Mouse (Mus musculus) cerebellum, adult 2 months (tissue): Measurements from ENCODE around the gene Spata31d1b. TPM values are rescaled to one million over a fixed set of nuclear protein-coding genes. Genes with fewer than 3 reads are reported as not detected.

Source experiments
- DNase-seq, 2 experiments: peaks; one replicate each; pipeline ENCODE4 v3.0.0; 2021
- H3K27ac ChIP-seq: fragments of 200-500 bp; 2 replicates; pipeline ENCODE4 v1.5.1; 2012; ENCODE audit warnings: low read length, control low read depth, inconsistent platforms; ENCODE audit not compliant: insufficient read depth
- H3K27me3 ChIP-seq: fragments of 200-500 bp; 2 replicates; pipeline ENCODE4 v1.6.1; 2012; ENCODE audit warnings: inconsistent platforms, mild to moderate bottlenecking, low read length, moderate library complexity; ENCODE audit not compliant: control insufficient read depth, insufficient read depth
- H3K4me1 ChIP-seq: fragments of 200-500 bp; 2 replicates; pipeline ENCODE4 v1.6.1; 2011; ENCODE audit warnings: low read length; ENCODE audit not compliant: control insufficient read depth, insufficient read depth
- H3K4me3 ChIP-seq: fragments of 200-500 bp; replicated peaks from 2 replicates; pipeline ENCODE3; 2011; ENCODE audit warnings: mild to moderate bottlenecking, low read depth, low read length, control low read depth; ENCODE audit not compliant: insufficient read depth
- CTCF ChIP-seq: fragments of 200-500 bp; IDR thresholded peaks from 2 replicates; pipeline ENCODE4 v1.5.1; 2011; ENCODE audit warnings: low read depth, mild to moderate bottlenecking, control low read depth, low read length, moderate library complexity, borderline replicate concordance; ENCODE audit not compliant: insufficient read depth
- POLR2A ChIP-seq: fragments of 200-500 bp; IDR thresholded peaks from 2 replicates; pipeline ENCODE4 v1.6.1; 2011; ENCODE audit warnings: low read length, control low read depth, borderline replicate concordance; ENCODE audit not compliant: insufficient read depth
- WGBS: fragments of 180-500 bp; shearing (Covaris S2); methylation state at CpG from one replicate; pipeline ENCODE4 v1.1.7; 2018; 5-methylcytosine and 5-hydroxymethylcytosine counted together
- polyA plus RNA-seq: library from polyadenylated mRNA; depleted of rRNA; stranded (reverse); fragments of >200 nt; gene quantifications from 2 replicates; pipeline ENCODE4 v1.2.3, GENCODE M21; 2012

Gene Spata31d1b
- polyA plus RNA-seq, 1 experiment = not detected

GRCm38 (mm10) chr13:59674215-59674614 lies 37.9 kb upstream of the Spata31d1b start:
- Histone ChIP-seq H3K4me1 (peaks cover 11% of the 10 kb centered on the region; the same call in 1 of the 2 replicates), H3K27me3 (no peaks in the 10 kb centered on the region), H3K4me3 (peak overlapping the region; percentile 72), H3K27ac (peak overlapping the region; percentile 83)
- peak in 1 of 2 experiments; percentile 37 for DNase-seq
- WGBS = 9% methylated on average over 3 of the region's 3 CpGs
- no peak for TF ChIP-seq POLR2A
- TF ChIP-seq CTCF = no peak

GRCm38 (mm10) chr13:59674761-59675150 lies 37.3 kb upstream of the Spata31d1b start:
- DNase-seq = peak; percentile 56 to 63
- no peaks in the 10 kb centered on the region for H3K27me3 ChIP-seq
- H3K4me1 ChIP-seq = peaks cover 11% of the 10 kb centered on the region; the same call in 1 of the 2 replicates
- TF ChIP-seq POLR2A = no peak
- TF ChIP-seq CTCF = no peak
- H3K4me3 ChIP-seq = peak overlapping the region; percentile 72
- peak overlapping the region; percentile 71; the same call in 1 of the 2 replicates for H3K27ac ChIP-seq
- 3% methylated on average over 13 of the region's 13 CpGs for WGBS

GRCm38 (mm10) chr13:59675151-59676011 lies 36.7 kb upstream of the Spata31d1b start, which contains the start of gene Golm1:
TSS of gene Golm1 (minus strand) at chr13:59675811.
- peak; percentile 73 for DNase-seq
- TF ChIP-seq POLR2A (peak; percentile 55; the same call in 1 of the 2 replicates), CTCF (no peak)
- Histone ChIP-seq H3K27ac (peak within 1 kb of the TSS; percentile 71), H3K27me3 (no peaks in the 10 kb centered on the region), H3K4me1 (peaks cover 11% of the 10 kb centered on the region; the same call in 1 of the 2 replicates), H3K4me3 (peak within 1 kb of the TSS; percentile 72)
- WGBS = 1% methylated on average over 60 of the region's 61 CpGs

- peaks cover 11% of the 10 kb centered on the region; the same call in 1 of the 2 replicates for H3K4me1 ChIP-seq
- TF ChIP-seq CTCF (no peak), POLR2A (no peak)
Measured at GRCm38 (mm10) chr13:59676316-59677229, 35.5 kb upstream of the Spata31d1b start.

GRCm38 (mm10) chr13:59679306-59679705 lies 32.8 kb upstream of the Spata31d1b start:
- H3K4me3 ChIP-seq = no peak overlapping the region
- TF ChIP-seq POLR2A (no peak), CTCF (no peak)
- 71% methylated on average over 4 of the region's 4 CpGs for WGBS
- H3K27me3 ChIP-seq = no peaks in the 10 kb centered on the region
- DNase-seq = no peak
- H3K27ac ChIP-seq = no peak overlapping the region
- H3K4me1 ChIP-seq = no peaks in the 10 kb centered on the region; the same call in 1 of the 2 replicates

More at GRCm38 (mm10) chr13:59676316-59677229, 35.5 kb upstream of the Spata31d1b start:
- no peak for DNase-seq
- H3K27me3 ChIP-seq = no peaks in the 10 kb centered on the region
- H3K27ac ChIP-seq = no peak overlapping the region
- WGBS = 81% methylated on average over 12 of the region's 12 CpGs
- H3K4me3 ChIP-seq = no peak overlapping the region

- Histone ChIP-seq H3K4me1 (no peaks in the 10 kb centered on the region; the same call in 1 of the 2 replicates), H3K27ac (no peak overlapping the region), H3K27me3 (no peaks in the 10 kb centered on the region), H3K4me3 (no peak overlapping the region)
- WGBS = 81% methylated on average over 4 of the region's 4 CpGs
- TF ChIP-seq CTCF (no peak), POLR2A (no peak)
- no peak for DNase-seq
Measured at GRCm38 (mm10) chr13:59679908-59680307, 32.2 kb upstream of the Spata31d1b start.

- no peak for DNase-seq
- no peaks in the 10 kb centered on the region for H3K27me3 ChIP-seq
- no peak for TF ChIP-seq CTCF
- TF ChIP-seq POLR2A = no peak
- no peak overlapping the region for H3K4me3 ChIP-seq
- H3K4me1 ChIP-seq = no peaks in the 10 kb centered on the region; the same call in 1 of the 2 replicates
- no peak overlapping the region for H3K27ac ChIP-seq
- WGBS = 50% methylated on average over 7 of the region's 7 CpGs
Measured at GRCm38 (mm10) chr13:59682629-59683028, 29.5 kb upstream of the Spata31d1b start.
